Mouse (Mus musculus) lung, adult 2 months (tissue): Measurements from ENCODE around the gene Ikzf5. TPM values are rescaled to one million over a fixed set of nuclear protein-coding genes. Genes with fewer than 3 reads are reported as not detected.
"Not testable (repeated sequence)": the region's sequence is repeated elsewhere in the genome, so short reads cannot be mapped to it uniquely, and the experiment has no call there.

Experiments
- DNase-seq: peaks from one replicate; pipeline ENCODE4 v3.0.0; 2022
- H3K4me1 ChIP-seq: fragments of 200-500 bp; 2 replicates; pipeline ENCODE4 v1.6.1; 2011; ENCODE audit warnings: low read length; ENCODE audit not compliant: control insufficient read depth, insufficient read depth
- H3K4me3 ChIP-seq: fragments of 200-500 bp; replicated peaks from 2 replicates; pipeline ENCODE3; 2011; ENCODE audit warnings: low read depth, mild to moderate bottlenecking, control low read depth, low read length; ENCODE audit errors: extremely low read depth
- CTCF ChIP-seq: fragments of 200-500 bp; IDR thresholded peaks from 2 replicates; pipeline ENCODE4 v1.5.1; 2011; ENCODE audit warnings: mild to moderate bottlenecking, low read length, control low read depth; ENCODE audit not compliant: insufficient read depth
- POLR2A ChIP-seq: fragments of 200-500 bp; IDR thresholded peaks from 2 replicates; pipeline ENCODE4 v1.6.1; 2011; ENCODE audit warnings: low read depth, mild to moderate bottlenecking, control low read depth, low read length, borderline replicate concordance; ENCODE audit errors: extremely low read depth
- WGBS: fragments of 180-500 bp; shearing (Covaris S2); methylation state at CpG from one replicate; pipeline ENCODE4 v1.1.7; 2018; 5-methylcytosine and 5-hydroxymethylcytosine counted together
- polyA plus RNA-seq: library from polyadenylated mRNA; depleted of rRNA; stranded (reverse); fragments of >200 nt; gene quantifications from 2 replicates; pipeline ENCODE4 v1.2.3, GENCODE M21; 2012; rRNA removed

The Ikzf5 gene
- 12.4 and 13.3 TPM in 2 replicates for polyA plus RNA-seq

DNA sequence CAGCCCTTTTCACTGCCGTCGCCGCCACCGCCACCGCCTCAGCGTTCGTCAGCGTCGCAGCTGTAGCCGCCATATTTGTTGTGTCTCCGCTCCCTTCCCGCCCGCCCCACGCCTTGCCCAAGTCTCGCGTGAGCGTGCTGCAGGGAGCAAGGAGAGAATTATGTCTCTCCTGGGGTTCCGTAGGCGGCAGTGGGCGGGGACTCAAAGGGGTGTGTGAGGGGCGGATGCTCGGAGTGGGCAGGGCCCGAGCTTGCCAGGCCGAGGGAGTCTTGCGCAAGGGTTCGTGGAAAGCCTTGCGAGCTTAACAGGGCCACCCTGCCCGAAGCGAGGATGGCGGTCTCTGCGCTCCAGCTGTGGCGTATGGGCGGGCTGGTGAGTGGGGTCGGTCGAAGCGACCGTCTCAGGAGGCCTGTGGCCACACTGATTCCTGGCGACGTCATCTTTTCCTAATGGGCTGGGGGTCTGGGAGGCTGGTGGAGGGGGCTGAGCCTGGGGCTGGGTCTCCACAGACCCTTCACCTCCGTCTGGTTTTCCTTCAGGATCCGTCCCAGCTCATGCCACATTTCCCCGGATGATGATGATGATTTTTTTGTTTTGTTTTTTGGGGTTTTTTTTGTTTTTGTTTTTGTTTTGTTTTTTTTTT, at the start of gene Ikzf5, which contains the start of gene Acadsb:
Gene Ikzf5 (minus strand): TSS at position 106 of the 643 bp plus-strand sequence.
Gene Acadsb (plus strand): TSS at position 186 of the 643 bp plus-strand sequence.
- DNase-seq: peak; percentile 100
- peak; percentile 87 for TF ChIP-seq POLR2A
- no peak for TF ChIP-seq CTCF
- Histone ChIP-seq H3K4me3 (peak within 1 kb of the TSS; percentile 92), H3K4me1 (peaks cover 6% of the 10 kb centered on the region)
- WGBS: under 1% methylated on average over 42 of the region's 42 CpGs

DNA sequence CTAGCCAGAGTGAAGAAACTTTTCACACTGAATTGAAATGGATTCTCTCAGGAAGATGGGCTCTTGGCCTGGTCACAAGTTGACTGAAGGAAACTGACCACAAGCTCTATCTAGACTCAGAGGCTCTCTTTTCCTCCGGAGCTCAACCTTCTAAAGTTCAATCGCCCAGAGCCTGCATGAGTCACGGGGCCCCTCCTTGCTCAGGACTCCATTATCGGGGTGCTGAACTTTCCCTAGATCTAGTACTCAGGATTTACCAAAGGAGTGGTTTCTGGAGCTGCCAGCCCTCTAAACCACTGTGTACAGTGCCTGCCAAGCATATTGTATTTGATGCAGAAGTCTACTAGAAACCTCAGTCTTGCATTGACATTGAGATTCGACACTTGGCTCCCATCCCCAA, 46.4 kb upstream of the Ikzf5 start:
- WGBS: 88% methylated on average over 5 of the region's 5 CpGs
- no peaks in the 10 kb centered on the region for H3K4me1 ChIP-seq
- DNase-seq: no peak
- no peak overlapping the region for H3K4me3 ChIP-seq
- TF ChIP-seq CTCF (no peak), POLR2A (no peak)

DNA sequence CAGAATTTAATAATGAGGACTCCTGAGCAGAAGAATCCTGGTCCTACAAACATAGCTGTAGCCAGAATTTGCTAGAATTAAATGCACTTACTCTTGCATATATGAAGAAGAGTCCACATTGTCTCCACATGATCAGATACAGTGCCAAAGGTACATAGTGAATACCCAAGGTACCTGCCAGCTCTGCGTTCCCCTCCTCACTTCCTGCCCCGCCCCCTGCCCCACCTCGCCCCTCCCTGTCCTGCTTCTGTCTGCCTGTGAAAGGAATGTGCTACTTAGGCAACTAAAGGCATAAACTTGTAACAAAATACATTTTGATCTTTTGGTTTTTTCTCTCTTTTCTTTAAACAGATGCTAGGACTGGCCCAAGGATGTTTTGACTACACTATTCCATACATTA, 26.7 kb upstream of the Ikzf5 start:
- Histone ChIP-seq H3K4me1 (no peaks in the 10 kb centered on the region), H3K4me3 (no peak overlapping the region)
- WGBS: 59% methylated on average over 3 of the region's 3 CpGs
- no peak for TF ChIP-seq CTCF
- TF ChIP-seq POLR2A: no peak
- DNase-seq: no peak

DNA sequence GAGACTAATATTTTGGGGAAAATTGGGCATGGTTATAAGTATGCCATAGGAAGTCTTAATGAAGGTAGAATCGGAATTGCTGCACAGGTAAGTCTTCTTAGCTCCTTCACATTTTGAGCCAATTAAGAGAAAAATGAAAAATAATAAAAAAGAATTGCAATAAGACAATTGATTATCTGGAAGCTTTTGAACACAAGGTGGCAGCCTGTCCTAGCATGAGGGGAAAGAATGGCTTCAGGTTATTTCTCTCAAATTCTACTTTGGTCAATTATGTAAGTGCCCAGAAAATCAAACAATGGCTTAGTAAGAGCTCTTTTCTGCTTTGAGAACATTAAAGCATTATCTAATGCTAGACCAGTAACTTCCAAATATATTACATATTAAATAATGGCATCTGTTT, 24.0 kb upstream of the Ikzf5 start:
- Histone ChIP-seq H3K4me3 (no peak overlapping the region), H3K4me1 (no peaks in the 10 kb centered on the region)
- WGBS: 86% methylated on average over 1 of the region's 1 CpGs
- DNase-seq: no peak
- TF ChIP-seq POLR2A: no peak
- TF ChIP-seq CTCF: no peak

DNA sequence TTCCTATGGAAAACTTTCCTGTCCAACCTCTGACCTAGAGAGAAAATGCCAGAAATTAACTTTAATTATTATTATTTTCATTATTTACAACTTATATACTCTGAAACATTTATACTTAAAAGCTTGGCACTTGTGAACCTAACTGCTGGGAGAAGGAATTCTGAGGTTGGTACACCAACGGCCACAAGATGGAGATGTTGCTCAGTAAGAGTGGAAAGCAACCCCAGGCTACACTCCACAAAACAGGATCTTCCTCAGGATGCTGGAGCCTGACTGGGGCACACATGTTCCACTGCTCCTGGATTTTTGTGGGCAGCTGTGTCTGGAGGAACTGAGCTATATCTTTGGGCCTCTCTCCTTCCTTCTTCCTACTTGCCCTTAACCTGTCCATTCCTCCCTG, 21.9 kb upstream of the Ikzf5 start:
- DNase-seq: no peak
- no peaks in the 10 kb centered on the region for H3K4me1 ChIP-seq
- H3K4me3 ChIP-seq: no peak overlapping the region
- no peak for TF ChIP-seq POLR2A
- TF ChIP-seq CTCF: 0 out of 2 replicates have a peak, but pooled peaks have one; percentile 18
- 17% methylated on average over 1 of the region's 1 CpGs for WGBS

DNA sequence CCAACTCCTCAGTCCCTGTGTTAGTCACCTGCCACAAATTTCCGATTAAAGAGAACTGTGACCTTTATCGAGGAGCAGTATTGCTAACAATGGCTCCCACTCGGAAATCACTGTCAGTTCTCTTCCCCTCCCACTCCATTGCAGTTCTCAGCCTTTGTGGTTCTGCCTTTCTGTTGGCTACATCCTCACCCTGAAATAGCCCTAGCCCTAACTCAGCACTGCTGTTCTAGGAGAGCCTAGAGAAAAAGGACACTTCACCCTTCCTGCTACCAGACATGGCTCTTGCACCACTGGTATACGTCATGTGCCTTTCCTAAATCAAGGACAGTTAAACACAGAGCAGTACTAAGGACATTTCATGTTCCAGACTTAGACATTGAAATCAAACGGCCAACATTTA, 17.0 kb upstream of the Ikzf5 start:
- Histone ChIP-seq H3K4me3 (no peak overlapping the region), H3K4me1 (no peaks in the 10 kb centered on the region)
- 92% methylated on average over 5 of the region's 5 CpGs for WGBS
- no peak for DNase-seq
- TF ChIP-seq CTCF (no peak), POLR2A (no peak)

DNA sequence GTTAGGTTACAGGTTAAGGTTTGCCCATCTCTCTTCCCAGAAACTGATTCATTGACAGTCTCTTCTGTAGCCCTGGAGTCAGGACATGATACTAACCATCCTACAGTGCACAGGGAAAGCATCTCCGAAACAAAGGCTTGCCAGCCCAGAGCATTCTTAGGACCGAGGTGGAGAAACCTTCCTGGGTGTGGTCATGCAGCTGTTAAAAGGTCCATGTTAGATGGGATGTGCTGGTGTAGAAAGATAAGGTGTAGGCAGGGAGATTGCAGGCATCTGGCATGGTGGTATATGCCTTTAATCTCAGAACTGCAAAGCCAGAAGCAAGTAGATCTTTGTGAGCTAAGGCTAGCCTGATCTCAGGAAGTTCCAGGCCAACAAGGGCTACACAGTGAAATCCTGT, 14.6 kb upstream of the Ikzf5 start:
- TF ChIP-seq POLR2A (no peak), CTCF (no peak)
- WGBS: 66% methylated on average over 2 of the region's 2 CpGs
- Histone ChIP-seq H3K4me1 (peaks cover under 1% of the 10 kb centered on the region; the same call in 1 of the 2 replicates), H3K4me3 (no peak overlapping the region)
- DNase-seq: no peak

DNA sequence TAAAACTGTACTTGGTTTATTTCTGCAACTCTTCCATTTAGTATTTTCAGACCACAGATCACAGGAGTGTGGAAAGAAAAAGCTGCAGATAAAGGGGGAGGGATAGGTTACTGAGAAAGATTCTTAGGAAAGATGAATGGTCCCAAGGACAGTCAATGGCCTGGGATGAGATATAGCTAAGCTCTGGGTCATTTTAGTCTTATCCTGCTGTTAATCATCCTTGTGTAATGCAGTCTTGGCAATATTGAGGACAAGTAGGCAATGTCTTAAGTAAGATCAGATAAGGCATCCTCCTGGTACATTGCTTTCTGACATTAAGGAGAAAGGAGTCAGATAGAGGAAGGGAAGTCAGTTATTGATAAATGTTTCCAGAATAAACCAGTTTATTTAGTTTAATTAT, 7.3 kb upstream of the Ikzf5 start:
- Histone ChIP-seq H3K4me3 (no peak overlapping the region), H3K4me1 (peaks cover 2% of the 10 kb centered on the region)
- TF ChIP-seq CTCF (no peak), POLR2A (no peak)
- no peak for DNase-seq

DNA sequence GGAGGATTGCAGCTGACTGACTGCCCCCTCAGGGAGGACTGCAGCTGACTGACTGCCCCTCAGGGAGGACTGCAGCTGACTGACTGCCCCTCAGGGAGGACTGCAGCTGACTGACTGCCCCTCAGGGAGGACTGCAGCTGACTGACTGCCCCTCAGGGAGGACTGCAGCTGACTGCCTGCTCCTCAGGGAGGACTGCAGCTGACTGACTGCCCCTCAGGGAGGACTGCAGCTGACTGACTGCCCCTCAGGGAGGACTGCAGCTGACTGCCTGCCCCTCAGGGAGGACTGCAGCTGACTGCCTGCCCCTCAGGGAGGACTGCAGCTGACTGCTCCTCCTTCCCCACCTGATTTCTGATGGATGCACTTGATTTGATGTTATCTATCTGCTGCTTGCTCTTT, 6.4 kb upstream of the Ikzf5 start:
- not testable (repeated sequence) for H3K4me1 ChIP-seq, H3K4me3 ChIP-seq, DNase-seq

DNA sequence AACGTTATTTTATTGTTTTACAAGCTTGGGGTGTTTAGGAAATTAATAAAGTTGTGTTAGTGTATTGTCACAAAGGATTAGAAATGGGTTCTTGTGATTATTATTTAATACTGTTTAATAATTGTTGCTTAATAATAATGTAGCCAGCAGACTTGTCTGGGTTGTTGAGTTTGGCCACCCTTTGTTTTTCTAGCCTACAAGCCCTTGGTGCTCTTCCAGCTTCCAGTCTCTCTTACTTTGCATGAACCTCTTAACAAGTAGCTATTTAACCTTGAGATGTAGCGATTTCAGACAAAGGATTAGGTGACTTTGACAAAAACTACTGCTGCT, 1.6 kb upstream of the Ikzf5 start:
- 31% methylated on average over 2 of the region's 2 CpGs for WGBS
- peak overlapping the region; percentile 20 for H3K4me3 ChIP-seq

More for the DNA sequence above, 1.6 kb upstream of the Ikzf5 start:
- TF ChIP-seq POLR2A (no peak), CTCF (no peak)
- DNase-seq: no peak
- H3K4me1 ChIP-seq: peaks cover 6% of the 10 kb centered on the region
